Mouse (Mus musculus) hindbrain, embryonic 10.5 days (tissue): ENCODE measurements around the gene Mthfs. TPM values are rescaled to one million over a fixed set of nuclear protein-coding genes. Genes with fewer than 3 reads are reported as not detected.
A peak's percentile ranks its signal among the peaks of the same experiment; 100 is the strongest.
"Not testable (repeated sequence)": the region's sequence is repeated elsewhere in the genome, so short reads cannot be mapped to it uniquely, and the experiment has no call there.

Source experiments
- DNase-seq: peaks from one replicate; pipeline ENCODE4 v3.0.0-alpha.2; 2017; ENCODE audit warnings: low spot score
- H3K27ac ChIP-seq: fragments of 300-500 bp; sonication (generic); 2 replicates; pipeline ENCODE4 v1.5.1; 2016; ENCODE audit warnings: mild to moderate bottlenecking, moderate library complexity
- H3K27me3 ChIP-seq: fragments of 300-500 bp; sonication (generic); 2 replicates; pipeline ENCODE4 v1.6.1; 2016; ENCODE audit warnings: mild to moderate bottlenecking; ENCODE audit not compliant: poor library complexity, insufficient read depth, severe bottlenecking
- H3K36me3 ChIP-seq: fragments of 300-500 bp; sonication (generic); 2 replicates; pipeline ENCODE4 v1.6.1; 2016; ENCODE audit warnings: mild to moderate bottlenecking, moderate library complexity
- H3K4me1 ChIP-seq: fragments of 300-500 bp; sonication (generic); replicated peaks from 2 replicates; pipeline ENCODE4 v1.6.1; 2016; ENCODE audit warnings: mild to moderate bottlenecking
- H3K4me3 ChIP-seq: fragments of 300-500 bp; sonication (generic); 2 replicates; pipeline ENCODE4 v1.5.1; 2016; ENCODE audit warnings: mild to moderate bottlenecking, moderate library complexity
- H3K9me3 ChIP-seq: fragments of 300-500 bp; sonication (generic); 2 replicates; pipeline ENCODE4 v1.6.1; 2016; ENCODE audit warnings: mild to moderate bottlenecking, moderate library complexity
- WGBS: fragments of 180-500 bp; shearing (Covaris S2); methylation state at CpG from one replicate; pipeline ENCODE4 v1.1.7; 2016; 5-methylcytosine and 5-hydroxymethylcytosine counted together
- polyA plus RNA-seq: library from polyadenylated mRNA; unstranded; fragments of >200 nt; fragmentation: Nextera tagmentation; extraction: Ambion mirVana; gene quantifications from 2 replicates; pipeline ENCODE4 v1.2.1, GENCODE M21; 2016

The Mthfs gene
- 13.6 and 15.4 TPM in 2 replicates for polyA plus RNA-seq

DNA sequence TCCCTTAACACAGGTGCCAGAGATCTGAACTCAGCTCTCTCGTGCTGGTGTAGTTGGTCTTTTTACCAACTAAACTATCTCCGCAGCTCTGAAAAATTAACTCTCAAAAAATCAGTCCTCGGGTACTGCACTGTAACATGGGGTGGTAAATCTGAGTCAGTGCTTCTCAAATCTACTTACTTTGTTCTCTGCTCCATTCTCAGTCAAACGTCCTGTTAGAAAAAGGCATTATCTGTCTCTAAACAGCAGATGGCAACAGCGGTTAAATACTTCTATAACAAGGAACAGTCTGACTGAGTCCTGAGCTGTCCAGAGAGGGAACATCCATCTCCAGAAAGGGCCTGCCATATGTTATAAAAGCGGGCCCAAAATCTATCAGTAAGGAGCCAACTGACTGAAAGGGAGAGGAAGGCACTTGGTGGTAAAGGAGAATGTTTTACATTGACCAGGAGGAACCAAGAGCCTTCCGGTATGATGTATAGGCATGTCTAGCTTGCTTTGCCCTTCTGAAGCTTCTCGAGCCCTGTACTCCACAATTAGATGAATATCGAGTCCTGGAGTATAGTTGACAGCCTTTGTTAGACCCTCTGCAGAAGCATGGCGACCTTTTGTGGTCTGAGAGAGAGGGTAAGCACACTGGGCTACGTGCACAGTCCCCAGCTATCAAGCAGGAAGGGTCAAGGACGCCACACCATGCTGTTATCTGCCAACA lies at the start of gene Mthfs:
Gene Mthfs, plus strand, starts transcription at position 324 of the 712 bp plus-strand sequence.
- DNase-seq: peak; percentile 13
- H3K9me3 ChIP-seq, H3K27me3 ChIP-seq, H3K36me3 ChIP-seq, H3K4me1 ChIP-seq: not testable (repeated sequence)
- WGBS: 32% methylated on average over 10 of the region's 12 CpGs
- Histone ChIP-seq H3K4me3 (peak within 1 kb of the TSS; percentile 44), H3K27ac (peak within 1 kb of the TSS; percentile 80; the same call in 1 of the 2 replicates)

DNA sequence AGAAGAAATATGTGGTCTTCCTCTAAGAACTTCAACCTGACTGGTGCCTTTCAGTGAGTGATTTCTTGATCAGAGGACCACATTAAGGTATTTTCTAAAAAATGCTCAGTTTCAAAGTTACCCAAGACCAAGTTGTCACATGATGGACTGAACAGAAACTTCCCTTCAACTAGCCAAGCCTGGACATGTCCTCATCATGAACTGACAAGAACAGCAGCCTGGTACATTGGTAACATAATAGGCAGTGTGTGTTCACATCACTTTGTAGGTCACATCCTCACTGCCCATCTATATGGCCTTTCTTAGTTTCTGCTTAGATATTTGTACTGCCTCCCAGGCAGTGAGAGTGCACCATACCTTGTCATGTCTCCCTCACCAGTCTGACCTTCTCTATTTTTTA lies 37.9 kb upstream of the Mthfs start:
- not testable (repeated sequence) for DNase-seq, H3K27me3 ChIP-seq, H3K4me1 ChIP-seq, H3K27ac ChIP-seq, H3K9me3 ChIP-seq, H3K36me3 ChIP-seq, H3K4me3 ChIP-seq

DNA sequence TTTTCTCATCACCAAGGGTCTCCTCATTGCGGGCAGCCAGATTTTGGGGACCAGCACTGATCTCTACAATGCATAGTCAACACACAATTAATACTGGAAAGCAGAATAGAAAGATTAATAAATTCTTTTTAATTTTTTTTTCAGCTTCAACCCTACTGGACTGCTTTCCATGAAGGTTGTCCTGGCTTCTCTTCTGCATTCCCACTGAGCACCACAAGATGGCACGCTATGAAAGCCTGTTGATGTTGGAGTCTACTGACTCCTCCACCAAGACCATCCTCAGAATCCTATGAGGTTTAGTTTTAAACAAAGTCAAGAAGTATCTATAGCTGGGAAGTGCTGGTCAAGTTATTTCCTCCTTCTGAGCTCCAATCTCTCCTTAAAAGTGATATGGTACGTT lies 31.6 kb upstream of the Mthfs start:
- not testable (repeated sequence) for H3K27ac ChIP-seq, H3K4me3 ChIP-seq, H3K9me3 ChIP-seq, H3K36me3 ChIP-seq, H3K4me1 ChIP-seq, H3K27me3 ChIP-seq
- DNase-seq: peak; percentile 10
- WGBS: 35% methylated on average over 3 of the region's 3 CpGs

DNA sequence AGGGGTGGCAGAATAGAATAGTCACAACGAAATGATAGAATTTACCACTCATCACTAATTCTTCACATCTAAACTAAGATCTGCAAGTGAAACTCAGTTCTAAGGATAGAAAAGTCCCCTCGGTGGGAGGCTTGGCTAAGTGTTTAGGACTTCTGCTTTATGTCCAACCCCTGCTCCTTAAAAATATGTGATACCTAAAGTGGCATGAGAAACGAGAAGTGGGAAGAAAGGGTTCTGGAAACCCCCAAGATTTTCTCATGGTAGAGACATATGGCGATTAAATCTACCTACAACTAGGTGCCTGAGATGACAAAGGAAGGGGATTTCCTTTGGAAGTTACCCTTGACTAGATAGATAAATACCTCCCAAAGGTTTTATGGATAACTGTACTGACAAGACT lies 31.0 kb upstream of the Mthfs start:
- not testable (repeated sequence) for H3K4me3 ChIP-seq, H3K4me1 ChIP-seq, H3K9me3 ChIP-seq, H3K27ac ChIP-seq, DNase-seq, H3K36me3 ChIP-seq, H3K27me3 ChIP-seq
- WGBS: 85% methylated on average over 4 of the region's 4 CpGs

DNA sequence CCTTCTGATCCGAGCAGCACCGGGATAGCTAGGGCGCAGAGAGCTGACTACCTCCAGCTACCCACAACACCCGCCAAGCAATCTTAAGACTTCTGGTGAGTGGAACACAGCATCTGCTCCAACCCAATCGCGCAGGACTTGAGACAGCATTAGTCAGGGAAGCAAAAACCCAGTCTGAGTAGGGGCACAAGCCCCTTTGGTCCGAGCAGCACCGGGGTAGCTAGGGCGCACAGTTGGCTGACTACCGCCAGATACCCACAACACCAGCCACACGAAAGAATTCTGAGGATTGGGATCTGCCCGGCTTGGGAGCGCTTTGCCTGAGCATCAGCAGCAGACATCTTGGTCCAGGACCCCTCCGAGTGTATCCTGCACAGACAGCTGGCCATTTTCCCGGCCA lies 23.5 kb upstream of the Mthfs start:
- H3K9me3 ChIP-seq, DNase-seq, H3K36me3 ChIP-seq, H3K27me3 ChIP-seq, H3K4me1 ChIP-seq, H3K27ac ChIP-seq, H3K4me3 ChIP-seq: not testable (repeated sequence)
- 81% methylated on average over 15 of the region's 15 CpGs for WGBS

DNA sequence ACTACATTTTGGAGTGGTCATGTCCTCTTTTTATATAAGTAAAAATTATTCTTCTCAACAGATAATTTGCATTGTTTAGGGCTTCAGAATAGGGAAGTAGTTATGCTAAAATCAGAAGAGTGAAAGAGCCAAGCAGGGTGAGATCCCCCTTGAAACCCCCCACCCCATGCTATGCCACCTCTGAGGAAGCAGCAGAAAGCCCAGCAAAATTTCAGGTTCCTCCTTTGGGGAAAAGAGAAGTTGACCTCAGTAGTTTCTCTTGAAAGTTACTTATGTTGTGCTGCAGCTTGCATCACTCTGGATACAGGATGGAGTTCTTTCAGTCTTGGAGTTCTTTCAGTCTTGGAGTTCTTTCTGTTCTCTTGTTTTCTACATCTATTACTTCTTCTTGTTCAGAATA lies 15.0 kb upstream of the Mthfs start:
- H3K4me3 ChIP-seq, DNase-seq, H3K27ac ChIP-seq, H3K27me3 ChIP-seq, H3K4me1 ChIP-seq, H3K36me3 ChIP-seq, H3K9me3 ChIP-seq: not testable (repeated sequence)

DNA sequence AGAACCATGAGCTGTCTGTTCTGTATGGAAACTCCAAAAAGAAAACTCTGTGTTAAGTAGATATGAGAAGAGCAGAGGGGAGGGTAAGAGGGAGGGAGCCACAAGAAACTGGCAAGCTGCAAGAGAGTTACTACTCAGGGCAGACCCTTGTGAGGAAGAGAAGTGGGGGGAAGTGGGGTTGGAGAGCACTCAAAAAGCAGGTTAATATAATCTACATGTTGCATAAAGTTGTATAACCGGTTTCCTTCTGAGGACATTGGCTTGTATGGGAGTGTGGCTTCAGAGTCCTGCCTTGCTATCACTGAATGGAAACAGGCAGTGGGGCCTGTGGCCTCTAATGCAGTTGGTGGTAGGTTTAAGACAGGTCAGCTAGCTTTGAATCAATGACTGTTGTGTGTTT lies 13.0 kb upstream of the Mthfs start:
- H3K27me3 ChIP-seq, H3K27ac ChIP-seq, H3K36me3 ChIP-seq, H3K4me1 ChIP-seq, DNase-seq, H3K4me3 ChIP-seq, H3K9me3 ChIP-seq: not testable (repeated sequence)
- WGBS: 75% methylated on average over 1 of the region's 1 CpGs

DNA sequence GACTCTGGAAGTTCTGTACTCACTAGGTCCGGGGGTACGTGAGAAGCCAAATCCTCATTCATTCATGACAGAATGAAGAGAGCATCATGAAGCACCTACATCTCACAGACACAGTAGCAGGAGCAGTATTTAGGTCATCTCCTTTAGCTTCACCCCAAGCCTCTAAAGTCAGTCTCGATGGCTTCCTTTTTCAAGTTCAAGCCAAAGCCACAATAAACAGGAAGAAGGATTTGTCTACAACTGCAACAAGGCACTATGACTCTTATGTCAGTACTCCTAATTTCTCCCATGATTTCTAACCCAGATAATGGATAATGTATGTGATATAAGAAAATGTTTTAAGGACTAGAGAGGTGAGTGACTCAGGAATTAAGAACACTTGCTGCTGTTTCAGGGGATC lies 12.1 kb upstream of the Mthfs start:
- not testable (repeated sequence) for H3K4me1 ChIP-seq, DNase-seq, H3K27me3 ChIP-seq, H3K36me3 ChIP-seq, H3K27ac ChIP-seq, H3K4me3 ChIP-seq, H3K9me3 ChIP-seq
- WGBS: 88% methylated on average over 3 of the region's 3 CpGs

DNA sequence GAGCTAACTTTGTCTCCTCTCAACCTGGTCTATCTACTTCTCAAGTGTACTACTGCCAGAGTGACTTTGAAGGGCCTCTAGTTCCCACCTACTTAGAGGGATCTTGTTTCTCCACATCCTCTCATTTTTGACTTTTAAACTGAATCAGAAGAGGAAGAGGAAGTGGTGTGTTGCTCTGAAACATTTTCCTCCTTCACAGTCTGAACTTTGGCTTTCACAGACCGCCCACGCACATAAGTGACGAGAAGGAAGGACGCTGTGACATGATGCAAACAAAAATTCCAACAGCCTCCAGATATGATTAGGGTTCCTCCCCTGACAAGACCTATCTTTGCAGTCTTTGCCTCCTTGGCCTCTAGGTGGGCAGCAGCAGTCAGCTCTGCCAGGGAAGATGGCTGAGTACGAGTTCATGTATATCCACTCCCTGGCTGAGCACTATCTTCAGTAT lies 11.5 kb upstream of the Mthfs start, which contains the start of the genes Bcl2a1b and Gm29094:
Gene Bcl2a1b, plus strand, starts transcription at position 241 of the 448 bp plus-strand sequence.
Gene Gm29094, plus strand, starts transcription at position 411 of the 448 bp plus-strand sequence.
- H3K9me3 ChIP-seq, H3K27me3 ChIP-seq, H3K36me3 ChIP-seq, DNase-seq, H3K4me3 ChIP-seq, H3K4me1 ChIP-seq, H3K27ac ChIP-seq: not testable (repeated sequence)
- 92% methylated on average over 5 of the region's 5 CpGs for WGBS

DNA sequence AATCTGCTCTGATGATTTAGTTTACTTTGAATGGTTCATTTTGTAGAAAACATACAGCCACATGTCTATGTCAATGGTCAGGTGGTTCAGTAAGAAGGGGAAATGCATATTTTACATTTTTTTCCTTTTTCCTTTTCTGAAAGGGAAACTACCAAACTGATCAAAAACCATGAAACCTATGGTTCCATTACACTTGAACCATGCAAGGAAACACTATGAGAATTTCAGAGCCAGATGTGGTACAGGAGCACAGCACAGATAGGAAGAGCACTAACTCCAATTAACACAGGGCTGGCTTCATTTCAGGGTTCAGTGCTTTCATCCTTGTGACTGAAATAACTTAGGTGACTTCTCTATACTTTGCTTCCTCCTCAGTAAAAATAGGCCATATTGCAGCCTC lies 8.2 kb upstream of the Mthfs start:
- H3K4me3 ChIP-seq: not testable (repeated sequence)

DNA sequence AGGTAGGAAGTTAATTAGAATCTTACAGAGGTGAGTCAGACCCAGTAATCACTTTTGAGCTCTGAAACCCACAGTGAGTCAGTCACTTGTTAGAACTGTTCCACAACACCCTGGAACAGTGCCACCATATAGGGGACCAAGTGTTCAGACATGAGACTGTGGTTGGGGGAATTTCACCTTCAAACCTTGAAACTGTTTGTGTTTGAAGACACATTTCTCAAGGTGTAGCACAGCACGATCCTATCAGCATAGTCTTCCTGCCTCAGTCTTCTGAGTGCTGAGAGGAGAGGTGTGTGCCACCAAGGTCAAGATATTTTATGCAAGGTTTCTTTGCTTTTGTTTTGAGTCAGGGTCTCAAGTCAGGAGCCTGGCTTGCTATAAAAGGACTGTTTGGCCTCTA lies 1.5 kb upstream of the Mthfs start:
- H3K4me3 ChIP-seq, DNase-seq, H3K4me1 ChIP-seq, H3K9me3 ChIP-seq, H3K27me3 ChIP-seq, H3K27ac ChIP-seq, H3K36me3 ChIP-seq: not testable (repeated sequence)
- 79% methylated on average over 1 of the region's 1 CpGs for WGBS

More for the DNA sequence above, 8.2 kb upstream of the Mthfs start:
- H3K36me3 ChIP-seq, H3K9me3 ChIP-seq, H3K4me1 ChIP-seq, H3K27me3 ChIP-seq, H3K27ac ChIP-seq, DNase-seq: not testable (repeated sequence)

DNA sequence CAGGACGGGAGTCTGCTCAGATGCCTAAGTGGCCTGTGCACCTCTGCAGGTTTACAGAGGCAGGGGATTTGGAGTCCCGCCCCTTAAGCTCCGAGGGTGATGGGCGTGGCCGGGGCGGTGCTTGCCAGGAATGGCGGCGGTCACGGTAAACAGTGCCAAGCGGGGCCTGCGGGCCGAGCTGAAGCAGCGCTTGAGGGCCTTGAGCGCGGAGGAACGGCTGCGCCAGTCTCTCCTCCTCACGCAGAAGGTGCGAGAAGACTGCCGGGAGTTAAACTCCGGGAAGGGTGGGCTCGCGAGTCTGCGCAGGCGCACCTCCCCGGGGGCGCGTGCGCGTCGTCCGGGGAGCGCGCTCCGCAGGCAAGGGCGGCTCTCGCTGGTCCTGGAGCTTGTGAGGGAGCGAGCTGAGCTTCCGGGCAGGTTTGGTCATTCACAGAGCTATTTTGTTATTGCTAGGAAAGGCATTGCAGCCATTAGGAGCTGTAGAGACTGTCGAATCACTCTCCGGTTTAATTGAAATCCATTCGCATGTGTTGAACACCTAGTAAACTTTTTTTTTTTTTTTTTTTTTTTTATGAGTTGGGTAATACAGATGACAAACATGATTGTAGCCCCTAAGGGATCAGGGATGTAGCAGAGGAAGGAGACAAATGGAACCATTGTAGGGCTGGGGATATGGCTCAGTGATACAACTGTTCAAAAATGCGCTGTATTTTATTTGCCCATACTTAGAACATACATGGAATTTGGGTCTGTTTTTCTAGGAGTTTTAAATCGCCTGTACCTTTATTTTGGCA lies 786 bp downstream of the Mthfs start:
- H3K4me3 ChIP-seq: peak overlapping the region; percentile 44
- H3K4me1 ChIP-seq, H3K9me3 ChIP-seq, H3K36me3 ChIP-seq, H3K27me3 ChIP-seq: not testable (repeated sequence)
- 3% methylated on average over 31 of the region's 44 CpGs for WGBS
- DNase-seq: peak; percentile 2
- 0 out of 2 replicates have a peak overlapping the region, but pooled peaks have one; percentile 80 for H3K27ac ChIP-seq

DNA sequence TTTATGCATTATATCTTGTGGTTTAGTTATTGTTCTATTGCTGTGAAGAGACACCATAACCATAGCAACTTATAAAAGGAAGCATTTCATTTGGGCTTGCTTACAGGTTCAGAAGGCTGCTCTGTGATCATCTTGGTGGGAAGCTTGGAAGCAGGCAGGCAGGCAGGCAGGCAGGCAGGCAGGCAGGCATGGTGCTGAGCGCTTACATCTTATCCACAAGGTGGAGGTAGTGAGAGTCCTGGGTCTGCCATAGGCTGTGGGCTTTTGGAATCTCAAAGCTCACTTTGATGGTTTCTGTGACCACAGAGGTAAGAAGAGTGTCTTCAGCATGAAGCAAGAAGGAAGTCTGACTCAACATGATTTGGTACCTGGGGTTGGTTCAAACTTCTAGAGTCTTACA lies 2.0 kb downstream of the Mthfs start:
- not testable (repeated sequence) for H3K36me3 ChIP-seq, H3K9me3 ChIP-seq, H3K27me3 ChIP-seq, DNase-seq, H3K27ac ChIP-seq, H3K4me1 ChIP-seq, H3K4me3 ChIP-seq
- 36% methylated on average over 1 of the region's 1 CpGs for WGBS
